Mouse (Mus musculus) left cerebral cortex, adult 8-10 months (tissue): ENCODE measurements at regions not wholly inside any gene's neighbourhood (a gene's known extent, or its start where the extent isn't known, plus 50 kb on each side); places are given as distances from the start of the nearest gene placed in this dataset.

Experiments used
- DNase-seq, 2 experiments: peaks; one replicate each; pipeline ENCODE4 v3.0.0; 2022; ENCODE audit warnings: low spot score in 2 of 2

GRCm38 (mm10) chr8:6813816-6814215 is 1708.7 kb upstream of the Slc10a2 start:
- DNase-seq: no peak

GRCm38 (mm10) chr8:6807116-6807515 is 1702.0 kb upstream of the Slc10a2 start:
- no peak for DNase-seq

GRCm38 (mm10) chr8:6803199-6803598 is 1698.0 kb upstream of the Slc10a2 start:
- DNase-seq: no peak

- DNase-seq: no peak
Observed at GRCm38 (mm10) chr8:6801076-6801475, 1695.9 kb upstream of the Slc10a2 start.

- no peak for DNase-seq
Observed at GRCm38 (mm10) chr8:6789096-6789495, 1683.9 kb upstream of the Slc10a2 start.

- DNase-seq: no peak
Observed at GRCm38 (mm10) chr8:6780983-6781382, 1675.8 kb upstream of the Slc10a2 start.

GRCm38 (mm10) chr8:6775103-6775502 is 1670.0 kb upstream of the Slc10a2 start:
- DNase-seq: no peak

GRCm38 (mm10) chr8:6729571-6729970 is 1624.4 kb upstream of the Slc10a2 start:
- DNase-seq: no peak

- peak in 1 of 2 experiments; percentile 15 for DNase-seq
Observed at GRCm38 (mm10) chr8:6708886-6709449, 1603.8 kb upstream of the Slc10a2 start.

GRCm38 (mm10) chr8:6688595-6688994 is 1583.4 kb upstream of the Slc10a2 start:
- no peak for DNase-seq

- no peak for DNase-seq
Observed at GRCm38 (mm10) chr8:6658860-6659259, 1553.7 kb upstream of the Slc10a2 start.

GRCm38 (mm10) chr8:6657451-6657990 is 1552.4 kb upstream of the Slc10a2 start:
- no peak for DNase-seq

- no peak for DNase-seq
Observed at GRCm38 (mm10) chr8:6652180-6652579, 1547.0 kb upstream of the Slc10a2 start.

- no peak for DNase-seq
Observed at GRCm38 (mm10) chr8:6648083-6648482, 1542.9 kb upstream of the Slc10a2 start.

- no peak for DNase-seq
Observed at GRCm38 (mm10) chr8:6645287-6645957, 1540.3 kb upstream of the Slc10a2 start.

- no peak for DNase-seq
Observed at GRCm38 (mm10) chr8:6644396-6644795, 1539.2 kb upstream of the Slc10a2 start.

GRCm38 (mm10) chr8:6627009-6627557 is 1521.9 kb upstream of the Slc10a2 start:
- DNase-seq: no peak

GRCm38 (mm10) chr8:6608891-6609290 is 1503.7 kb upstream of the Slc10a2 start:
- no peak for DNase-seq

- DNase-seq: peak in 1 of 2 experiments; percentile 49
Observed at GRCm38 (mm10) chr8:6606854-6607535, 1501.8 kb upstream of the Slc10a2 start.

- DNase-seq: peak in 1 of 2 experiments; percentile 32
Observed at GRCm38 (mm10) chr8:6604232-6604804, 1499.2 kb upstream of the Slc10a2 start.

- no peak for DNase-seq
Observed at GRCm38 (mm10) chr8:6590146-6590545, 1485.0 kb upstream of the Slc10a2 start.
